Mouse (Mus musculus): Measurements from ENCODE around the gene Clec4d. TPM values are rescaled to one million over a fixed set of nuclear protein-coding genes. Genes with fewer than 3 reads are reported as not detected.

Clec4d gene
- total RNA-seq, 1 experiment, result not detected

DNA sequence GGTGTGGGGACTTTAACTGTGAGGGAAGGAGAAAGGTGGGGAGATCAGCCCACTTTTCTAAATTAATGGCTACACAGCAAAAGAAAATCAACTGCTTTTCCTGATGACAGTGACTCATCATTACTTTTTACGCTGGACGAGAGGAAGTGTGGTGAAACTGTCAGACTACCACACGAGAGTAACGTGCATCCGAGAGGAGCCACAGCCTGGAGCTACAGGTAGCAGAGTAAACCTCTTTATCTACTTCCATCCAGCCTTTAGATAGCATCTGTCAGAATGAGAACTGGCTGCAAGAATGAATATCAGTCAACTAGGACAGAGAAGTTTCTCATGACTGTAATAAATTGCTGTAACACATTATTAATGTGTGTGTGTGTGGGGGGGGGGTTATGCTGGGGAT, 5.0 kb downstream of the Clec4d start:
- H3K27ac ChIP-seq (ENCODE audit: insufficient read depth, low read depth, low read length, poor library complexity, severe bottlenecking), result no peak overlapping the region
- H3K36me3 ChIP-seq (ENCODE audit: control insufficient read depth, insufficient read depth, low read length, poor library complexity, severe bottlenecking), result no peaks in the 10 kb centered on the region
- H3K4me3 ChIP-seq (ENCODE audit: insufficient read depth in 1 of 2, low read depth in 1 of 2, low read length in 2 of 2, poor library complexity in 1 of 2, severe bottlenecking in 1 of 2), result no peak overlapping the region
- TF ChIP-seq CHD2 (IDR thresholded peaks at IDR 0.05; ENCODE audit: low read depth, low read length), result no peak
- TF ChIP-seq ZC3H11A (IDR thresholded peaks at IDR 0.05; ENCODE audit: borderline replicate concordance, low read depth, low read length), result no peak
- no peak for TF ChIP-seq MAFK (IDR thresholded peaks at IDR 0.05; ENCODE audit: insufficient read depth, low read depth, low read length)
- no peak for TF ChIP-seq ZNF384 (IDR thresholded peaks at IDR 0.05; ENCODE audit: low read depth, low read length)
- no peak for TF ChIP-seq HCFC1 (IDR thresholded peaks at IDR 0.05; ENCODE audit: borderline replicate concordance, insufficient read depth, low read length)
- DNase-seq (ENCODE audit: low read depth, low spot score), result no peak
- no peaks in the 10 kb centered on the region for H3K9me3 ChIP-seq (ENCODE audit: control insufficient read depth, insufficient read depth, low read depth, low read length)
- H3K9ac ChIP-seq (ENCODE audit: insufficient read depth, low read depth, low read length, poor library complexity, severe bottlenecking), result no peak overlapping the region
- in situ Hi-C loops (cut with MboI; ENCODE audit: low sequenced_read_pairs in 2 of 2, unreplicated experiment in 2 of 2), result no loop called here
- no peaks in the 10 kb centered on the region for H3K4me1 ChIP-seq (ENCODE audit: control insufficient read depth in 2 of 2, insufficient read depth in 2 of 2, low read length in 2 of 2, poor library complexity in 1 of 2)

DNA sequence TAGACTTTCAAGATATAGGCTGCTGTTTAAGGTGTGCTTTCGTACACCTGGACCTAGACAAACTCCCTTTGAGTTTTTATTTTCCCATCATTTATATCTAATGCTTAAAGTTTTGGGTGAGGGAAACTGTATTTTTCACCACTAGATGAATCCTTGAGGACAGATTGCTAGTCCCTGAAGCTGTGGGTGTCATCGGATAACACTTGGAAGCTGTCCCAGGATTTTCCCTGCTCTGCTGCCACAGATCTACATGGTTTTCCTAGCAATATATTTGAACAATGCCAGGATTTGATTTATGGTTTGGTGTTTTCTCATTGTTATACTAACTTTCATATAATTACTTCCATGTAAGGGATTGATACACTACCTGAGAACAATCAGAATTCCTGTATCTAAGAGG, 17.5 kb downstream of the Clec4d start:
- H3K4me3 ChIP-seq (ENCODE audit: insufficient read depth in 1 of 2, low read depth in 1 of 2, low read length in 2 of 2, poor library complexity in 1 of 2, severe bottlenecking in 1 of 2), result no peak overlapping the region

DNA sequence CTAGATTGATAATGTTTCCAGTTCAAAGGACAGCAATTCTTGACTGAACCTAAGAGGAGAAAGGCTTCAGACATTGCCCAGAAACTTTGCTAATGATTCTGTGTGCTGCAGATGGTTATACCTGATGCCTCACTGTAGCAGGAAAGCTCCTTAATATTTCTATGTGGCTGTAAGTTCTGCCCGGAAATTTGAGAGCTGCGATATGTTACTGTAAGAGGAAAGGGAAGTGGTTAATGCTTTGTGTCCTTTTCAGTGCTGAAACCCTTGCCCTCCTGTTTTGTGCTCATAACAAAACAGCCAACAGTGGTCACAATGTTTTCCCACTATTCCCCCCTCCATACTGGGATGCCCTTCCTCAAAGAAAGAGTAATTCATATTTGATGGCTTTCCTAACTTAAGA, 24.4 kb downstream of the Clec4d start:
- Histone ChIP-seq H3K9ac (ENCODE audit: insufficient read depth, low read depth, low read length, poor library complexity, severe bottlenecking) (no peak overlapping the region), H3K27ac (ENCODE audit: insufficient read depth, low read depth, low read length, poor library complexity, severe bottlenecking) (no peak overlapping the region), H3K4me3 (ENCODE audit: insufficient read depth in 1 of 2, low read depth in 1 of 2, low read length in 2 of 2, poor library complexity in 1 of 2, severe bottlenecking in 1 of 2) (no peak overlapping the region), H3K36me3 (ENCODE audit: control insufficient read depth, insufficient read depth, low read length, poor library complexity, severe bottlenecking) (no peaks in the 10 kb centered on the region), H3K4me1 (ENCODE audit: control insufficient read depth in 2 of 2, insufficient read depth in 2 of 2, low read length in 2 of 2, poor library complexity in 1 of 2) (no peaks in the 10 kb centered on the region), H3K9me3 (ENCODE audit: control insufficient read depth, insufficient read depth, low read depth, low read length) (no peaks in the 10 kb centered on the region)
- in situ Hi-C loops (cut with MboI; ENCODE audit: low sequenced_read_pairs in 2 of 2, unreplicated experiment in 2 of 2), result no loop called here
- TF ChIP-seq CHD2 (IDR thresholded peaks at IDR 0.05; ENCODE audit: low read depth, low read length), result no peak
- TF ChIP-seq ZNF384 (IDR thresholded peaks at IDR 0.05; ENCODE audit: low read depth, low read length), result no peak
- TF ChIP-seq ZC3H11A (IDR thresholded peaks at IDR 0.05; ENCODE audit: borderline replicate concordance, low read depth, low read length), result no peak
- no peak for TF ChIP-seq MAFK (IDR thresholded peaks at IDR 0.05; ENCODE audit: insufficient read depth, low read depth, low read length)
- TF ChIP-seq HCFC1 (IDR thresholded peaks at IDR 0.05; ENCODE audit: borderline replicate concordance, insufficient read depth, low read length), result no peak
- DNase-seq (ENCODE audit: low read depth, low spot score), result no peak

More for the DNA sequence above, 17.5 kb downstream of the Clec4d start:
- DNase-seq (ENCODE audit: low read depth, low spot score), result no peak
- no peak overlapping the region for H3K9ac ChIP-seq (ENCODE audit: insufficient read depth, low read depth, low read length, poor library complexity, severe bottlenecking)
- no peaks in the 10 kb centered on the region for H3K4me1 ChIP-seq (ENCODE audit: control insufficient read depth in 2 of 2, insufficient read depth in 2 of 2, low read length in 2 of 2, poor library complexity in 1 of 2)
- no peaks in the 10 kb centered on the region for H3K9me3 ChIP-seq (ENCODE audit: control insufficient read depth, insufficient read depth, low read depth, low read length)
- H3K36me3 ChIP-seq (ENCODE audit: control insufficient read depth, insufficient read depth, low read length, poor library complexity, severe bottlenecking), result no peaks in the 10 kb centered on the region
- H3K27ac ChIP-seq (ENCODE audit: insufficient read depth, low read depth, low read length, poor library complexity, severe bottlenecking), result no peak overlapping the region
- in situ Hi-C loops (cut with MboI; ENCODE audit: low sequenced_read_pairs in 2 of 2, unreplicated experiment in 2 of 2), result no loop called here
- TF ChIP-seq ZNF384 (IDR thresholded peaks at IDR 0.05; ENCODE audit: low read depth, low read length) (no peak), CHD2 (IDR thresholded peaks at IDR 0.05; ENCODE audit: low read depth, low read length) (no peak), ZC3H11A (IDR thresholded peaks at IDR 0.05; ENCODE audit: borderline replicate concordance, low read depth, low read length) (no peak), HCFC1 (IDR thresholded peaks at IDR 0.05; ENCODE audit: borderline replicate concordance, insufficient read depth, low read length) (no peak), MAFK (IDR thresholded peaks at IDR 0.05; ENCODE audit: insufficient read depth, low read depth, low read length) (no peak)

GRCm38 (mm10) chr6:123288931-123289330, 27.0 kb downstream of the Clec4d start:
- in situ Hi-C loops (cut with MboI; ENCODE audit: low sequenced_read_pairs in 2 of 2, unreplicated experiment in 2 of 2), result no loop called here
- Histone ChIP-seq H3K9ac (ENCODE audit: insufficient read depth, low read depth, low read length, poor library complexity, severe bottlenecking) (no peak overlapping the region), H3K27ac (ENCODE audit: insufficient read depth, low read depth, low read length, poor library complexity, severe bottlenecking) (no peak overlapping the region), H3K4me3 (ENCODE audit: insufficient read depth in 1 of 2, low read depth in 1 of 2, low read length in 2 of 2, poor library complexity in 1 of 2, severe bottlenecking in 1 of 2) (no peak overlapping the region), H3K4me1 (ENCODE audit: control insufficient read depth in 2 of 2, insufficient read depth in 2 of 2, low read length in 2 of 2, poor library complexity in 1 of 2) (no peaks in the 10 kb centered on the region), H3K9me3 (ENCODE audit: control insufficient read depth, insufficient read depth, low read depth, low read length) (no peaks in the 10 kb centered on the region), H3K36me3 (ENCODE audit: control insufficient read depth, insufficient read depth, low read length, poor library complexity, severe bottlenecking) (no peaks in the 10 kb centered on the region)
- no peak for DNase-seq (ENCODE audit: low read depth, low spot score)
- no peak for TF ChIP-seq ZC3H11A (IDR thresholded peaks at IDR 0.05; ENCODE audit: borderline replicate concordance, low read depth, low read length)
- no peak for TF ChIP-seq MAFK (IDR thresholded peaks at IDR 0.05; ENCODE audit: insufficient read depth, low read depth, low read length)
- no peak for TF ChIP-seq HCFC1 (IDR thresholded peaks at IDR 0.05; ENCODE audit: borderline replicate concordance, insufficient read depth, low read length)

DNA sequence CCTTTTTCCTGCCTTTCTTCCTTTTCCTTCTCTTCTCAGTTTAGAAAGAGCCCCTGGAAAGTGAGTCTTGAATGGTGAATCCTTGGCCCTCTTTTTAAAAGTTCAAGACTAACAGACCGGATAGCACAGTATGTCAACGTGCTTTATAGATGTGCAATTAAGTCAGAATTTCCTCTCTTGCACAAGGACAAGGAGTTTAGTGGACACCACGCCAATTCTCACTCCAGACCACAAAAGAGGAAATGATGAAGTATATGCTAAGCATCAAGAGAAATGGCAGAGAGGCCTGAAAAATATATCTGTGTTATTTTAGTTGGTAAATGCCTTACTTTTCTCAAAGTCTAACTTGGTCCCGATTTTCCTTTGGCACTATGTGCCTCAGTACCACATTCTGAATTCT, 27.8 kb downstream of the Clec4d start, which contains the start of gene Clec4e:
Clec4e (minus strand) TSS at position 118 of the 400 bp plus-strand sequence.
- H3K9ac ChIP-seq (ENCODE audit: insufficient read depth, low read depth, low read length, poor library complexity, severe bottlenecking), result no peak within 1 kb of the TSS
- in situ Hi-C loops (cut with MboI; ENCODE audit: low sequenced_read_pairs in 2 of 2, unreplicated experiment in 2 of 2), result no loop called here
- H3K4me1 ChIP-seq (ENCODE audit: control insufficient read depth in 2 of 2, insufficient read depth in 2 of 2, low read length in 2 of 2, poor library complexity in 1 of 2), result no peaks in the 10 kb centered on the region
- H3K4me3 ChIP-seq (ENCODE audit: insufficient read depth in 1 of 2, low read depth in 1 of 2, low read length in 2 of 2, poor library complexity in 1 of 2, severe bottlenecking in 1 of 2), result no peak within 1 kb of the TSS
- no peak within 1 kb of the TSS for H3K27ac ChIP-seq (ENCODE audit: insufficient read depth, low read depth, low read length, poor library complexity, severe bottlenecking)
- TF ChIP-seq ZC3H11A (IDR thresholded peaks at IDR 0.05; ENCODE audit: borderline replicate concordance, low read depth, low read length) (no peak), MAFK (IDR thresholded peaks at IDR 0.05; ENCODE audit: insufficient read depth, low read depth, low read length) (no peak), HCFC1 (IDR thresholded peaks at IDR 0.05; ENCODE audit: borderline replicate concordance, insufficient read depth, low read length) (no peak), ZNF384 (IDR thresholded peaks at IDR 0.05; ENCODE audit: low read depth, low read length) (no peak), CHD2 (IDR thresholded peaks at IDR 0.05; ENCODE audit: low read depth, low read length) (no peak)
- no peak for DNase-seq (ENCODE audit: low read depth, low spot score)
- H3K36me3 ChIP-seq (ENCODE audit: control insufficient read depth, insufficient read depth, low read length, poor library complexity, severe bottlenecking), result no peaks in the 10 kb centered on the region
- no peaks in the 10 kb centered on the region for H3K9me3 ChIP-seq (ENCODE audit: control insufficient read depth, insufficient read depth, low read depth, low read length)
